Mouse (Mus musculus): Measurements from ENCODE around the gene AU018091.
"Not testable (repeated sequence)": the region's sequence is repeated elsewhere in the genome, so short reads cannot be mapped to it uniquely, and the experiment has no call there.

The AU018091 gene

GRCm38 (mm10) chr7:3168925-3169324 lies at the start of gene AU018091:
Gene AU018091, minus strand, starts transcription at chr7:3169203.
- DNase-seq: no peak

DNA sequence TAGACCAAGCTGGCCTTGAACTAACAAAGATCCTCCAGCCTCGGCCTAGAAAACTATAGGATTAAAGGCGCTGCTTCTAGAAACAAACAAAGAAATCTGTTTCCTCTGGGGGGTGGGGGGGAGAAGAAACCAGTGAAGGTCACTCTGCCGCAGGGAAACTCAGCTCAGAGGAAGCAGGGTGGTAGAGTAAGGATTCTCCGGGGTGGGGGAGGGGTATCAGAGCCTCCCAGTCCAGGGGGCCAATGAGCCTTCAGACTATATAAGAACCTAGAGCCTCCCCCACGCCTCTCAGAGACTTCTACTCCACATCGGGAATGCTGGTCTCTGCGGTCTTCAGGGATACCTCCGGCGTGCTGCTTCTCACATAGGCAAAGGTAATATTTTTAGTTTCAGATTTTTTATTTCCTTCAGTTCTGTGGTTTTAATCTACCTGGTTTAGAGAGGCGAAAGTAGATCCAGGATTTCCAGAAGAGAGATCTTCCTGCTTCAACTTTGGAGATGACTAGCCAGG lies 48.6 kb upstream of the AU018091 start:
- no peak for DNase-seq

DNA sequence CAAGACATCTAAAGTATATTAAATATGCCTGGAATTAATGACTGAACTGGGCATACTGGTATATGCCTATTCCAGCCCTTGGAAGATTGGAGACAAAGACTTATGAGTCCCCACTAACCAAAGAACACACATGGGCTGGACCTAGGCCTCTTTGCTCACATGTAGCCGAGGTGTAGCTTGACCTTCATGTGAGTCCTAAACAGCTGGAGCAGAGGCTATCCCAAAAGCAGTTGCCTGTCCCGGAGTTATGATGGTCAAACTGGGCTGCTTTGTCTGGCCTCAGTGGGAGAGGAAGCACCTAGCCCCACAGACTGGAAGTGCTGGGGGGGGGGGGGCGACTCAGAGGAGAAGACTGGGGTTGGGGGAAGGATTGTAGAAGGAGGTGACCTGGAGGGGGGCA lies 47.3 kb upstream of the AU018091 start:
- no peak for DNase-seq

DNA sequence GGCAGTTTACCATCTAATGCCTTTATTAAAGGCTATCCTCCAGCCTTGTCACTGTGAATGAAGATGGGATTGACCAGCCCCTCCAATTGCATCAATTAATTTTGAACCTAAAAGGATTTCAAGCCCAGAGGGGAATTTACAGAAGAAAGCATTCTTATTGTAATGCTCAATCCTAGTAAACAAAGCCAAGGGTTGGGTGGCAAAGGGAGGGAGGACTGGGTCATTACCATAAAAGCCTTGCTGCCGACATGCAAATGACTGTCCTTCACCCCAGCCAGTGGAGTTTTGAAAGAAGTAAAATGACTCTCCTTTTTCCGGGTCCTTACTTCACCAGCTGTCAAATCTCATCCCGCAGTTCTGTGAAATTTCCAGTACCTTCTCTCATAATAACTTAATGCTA lies 44.6 kb upstream of the AU018091 start:
- no peak for DNase-seq

DNA sequence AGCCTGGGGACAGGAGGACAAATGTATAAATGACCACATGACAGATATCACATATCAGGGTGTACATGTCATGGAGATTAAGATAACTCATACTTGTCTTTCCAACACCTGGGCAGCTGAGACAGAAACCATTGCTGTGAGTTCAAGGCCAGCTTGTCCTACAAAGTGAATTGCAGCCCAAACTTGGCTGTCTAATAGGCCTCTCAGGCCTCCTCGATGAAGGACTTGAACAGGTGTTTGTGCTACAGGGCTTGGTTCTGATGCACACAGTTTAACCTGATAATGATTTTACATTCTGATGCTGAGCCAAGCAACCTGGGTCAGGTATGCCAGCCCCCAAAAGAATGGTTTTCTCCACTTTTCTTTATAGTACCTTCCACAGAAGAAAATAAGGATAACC lies 44.2 kb upstream of the AU018091 start:
- DNase-seq: no peak

DNA sequence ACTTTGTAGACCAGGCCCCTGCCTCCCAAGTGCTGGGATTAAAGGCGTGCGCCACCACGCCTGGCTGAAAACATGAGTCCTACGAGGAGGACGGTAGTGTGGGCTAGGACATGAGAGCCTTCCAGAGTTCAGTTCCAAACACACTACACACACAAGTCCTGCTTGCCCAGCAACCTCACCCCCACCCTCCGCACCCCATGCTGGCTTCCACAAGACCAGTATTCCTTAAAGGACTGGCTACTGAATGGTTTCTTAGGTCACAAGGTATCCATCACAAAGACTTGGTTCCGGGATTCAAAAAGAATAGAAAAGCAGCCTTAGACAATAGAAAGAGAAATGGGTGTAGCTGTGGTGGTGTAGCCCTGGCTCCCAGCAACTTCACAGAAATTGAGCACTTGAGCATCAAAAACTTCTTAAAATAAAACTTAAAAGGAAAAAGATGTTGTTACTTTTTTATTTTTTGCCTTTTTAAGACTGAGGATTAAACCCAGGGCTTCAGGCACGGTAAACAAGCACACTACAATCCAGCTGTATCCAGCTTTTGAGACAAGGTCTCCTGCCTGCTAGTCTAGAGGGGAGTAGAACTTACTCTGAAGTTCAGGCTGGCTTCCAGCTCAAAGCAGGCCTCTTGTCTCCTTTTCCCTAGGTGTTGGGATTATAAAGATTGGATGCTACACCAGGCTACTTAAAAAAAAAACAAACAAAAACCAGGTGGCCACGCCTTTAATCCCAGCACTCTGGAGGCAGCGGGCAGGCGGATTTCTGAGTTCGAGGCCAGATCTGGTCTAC lies 43.2 kb upstream of the AU018091 start:
- no peak for DNase-seq

DNA sequence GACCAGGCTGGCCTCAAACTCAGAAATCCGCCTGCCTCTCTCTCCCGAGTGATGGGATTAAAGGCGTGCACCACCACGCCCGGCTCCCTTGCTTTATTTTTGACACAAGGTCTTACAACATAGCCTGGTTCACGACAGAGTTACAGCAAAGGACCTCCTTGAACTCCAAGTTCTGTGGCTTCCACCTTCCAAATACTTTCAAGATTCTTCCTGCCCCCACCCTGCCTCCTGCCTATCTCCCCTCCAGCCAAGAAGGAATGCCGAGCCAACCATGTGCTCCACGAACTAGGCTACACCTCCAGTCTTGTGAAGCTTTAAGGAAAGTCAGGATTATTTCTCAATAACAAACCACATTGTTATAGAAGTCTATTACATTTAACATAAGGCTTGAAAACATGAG lies 42.5 kb upstream of the AU018091 start:
- no peak for DNase-seq

- no peak for DNase-seq
These were observed 41.6 kb upstream of the AU018091 start for GRCm38 (mm10) chr7:3210605-3211004.

DNA sequence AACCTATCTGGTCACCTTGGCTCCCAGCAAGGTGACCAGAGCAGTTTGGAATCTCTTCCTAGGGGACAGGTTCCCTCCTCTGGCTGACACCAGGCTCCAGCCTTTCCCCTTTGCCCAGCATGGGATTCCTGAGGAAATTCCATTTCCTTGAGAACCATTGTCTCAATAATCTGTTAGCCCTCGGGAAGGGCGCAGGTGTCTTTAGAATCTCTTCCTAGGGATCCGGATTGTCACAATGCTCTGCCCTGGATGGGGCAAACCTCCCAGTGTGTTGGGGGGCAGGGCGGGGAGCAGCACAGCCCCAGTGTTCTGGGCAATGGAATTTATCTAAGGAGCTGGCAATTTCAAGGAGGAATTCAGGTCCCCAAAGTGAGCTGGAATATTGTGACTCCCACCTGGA lies 37.5 kb upstream of the AU018091 start:
- DNase-seq: no peak

GRCm38 (mm10) chr7:3204628-3205027 lies 35.6 kb upstream of the AU018091 start:
- DNase-seq: no peak

DNA sequence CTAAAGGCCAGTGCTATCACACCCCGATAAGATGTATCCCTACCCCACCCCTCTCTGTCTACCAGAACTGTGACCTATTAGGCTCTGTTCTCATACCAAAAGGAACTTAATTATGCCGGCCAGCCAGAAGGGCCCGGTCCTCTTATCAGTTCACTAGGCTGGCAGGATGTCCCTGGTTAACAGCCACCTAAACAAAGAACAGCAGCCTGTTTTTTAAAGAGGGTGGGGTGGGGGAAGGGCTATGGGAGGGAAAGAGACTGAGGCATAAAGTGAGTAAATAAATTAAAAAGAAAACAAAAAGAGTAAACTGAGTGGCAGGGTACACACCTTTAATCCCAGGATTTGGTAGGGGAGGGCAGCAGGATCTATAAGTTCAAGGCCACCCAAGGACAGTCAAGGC lies 34.9 kb upstream of the AU018091 start:
- no peak for DNase-seq

GRCm38 (mm10) chr7:3201134-3201705 lies 32.2 kb upstream of the AU018091 start:
- no peak for DNase-seq

DNA sequence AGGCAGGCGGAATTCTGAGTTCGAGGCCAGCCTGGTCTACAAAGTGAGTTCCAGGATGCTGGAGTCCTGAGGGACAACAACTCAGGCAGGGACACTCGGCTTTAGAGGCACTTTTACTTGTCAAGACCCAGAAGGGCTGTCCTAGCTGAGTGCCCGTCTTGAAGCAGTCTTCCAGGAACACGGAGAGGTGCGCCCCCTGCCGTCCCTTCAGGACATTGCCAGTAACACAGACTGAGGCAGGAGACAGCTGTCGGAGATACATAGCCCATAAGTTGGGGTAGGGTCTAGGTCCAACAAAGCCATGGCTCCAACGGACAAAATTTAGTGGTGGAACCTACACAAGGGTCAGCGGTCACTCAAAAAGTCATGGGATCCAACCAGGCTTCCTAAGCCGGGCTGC lies 29.9 kb upstream of the AU018091 start:
- DNase-seq: no peak

GRCm38 (mm10) chr7:3195850-3196249 lies 26.8 kb upstream of the AU018091 start:
- DNase-seq: no peak

DNA sequence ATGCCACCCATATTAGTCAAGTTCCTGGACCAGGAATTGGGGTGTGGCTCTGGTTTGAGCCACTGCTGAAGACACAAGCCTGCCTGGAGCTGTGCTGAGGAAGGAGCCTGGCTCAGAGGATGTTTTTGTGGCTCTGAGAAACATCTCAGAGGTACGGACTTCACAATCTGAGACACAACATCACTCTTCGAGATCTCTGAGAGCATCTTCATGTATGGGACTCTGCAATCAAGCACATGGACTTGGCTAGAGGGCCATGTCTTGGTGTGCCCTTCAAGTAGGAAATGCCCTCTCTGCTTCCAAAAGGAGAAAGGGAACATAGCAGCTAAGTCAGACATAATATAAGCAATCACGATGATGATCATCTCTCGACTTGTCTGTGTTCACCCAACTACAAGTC lies 25.5 kb upstream of the AU018091 start:
- DNase-seq: no peak

GRCm38 (mm10) chr7:3193905-3194304 lies 24.9 kb upstream of the AU018091 start:
- no peak for DNase-seq

DNA sequence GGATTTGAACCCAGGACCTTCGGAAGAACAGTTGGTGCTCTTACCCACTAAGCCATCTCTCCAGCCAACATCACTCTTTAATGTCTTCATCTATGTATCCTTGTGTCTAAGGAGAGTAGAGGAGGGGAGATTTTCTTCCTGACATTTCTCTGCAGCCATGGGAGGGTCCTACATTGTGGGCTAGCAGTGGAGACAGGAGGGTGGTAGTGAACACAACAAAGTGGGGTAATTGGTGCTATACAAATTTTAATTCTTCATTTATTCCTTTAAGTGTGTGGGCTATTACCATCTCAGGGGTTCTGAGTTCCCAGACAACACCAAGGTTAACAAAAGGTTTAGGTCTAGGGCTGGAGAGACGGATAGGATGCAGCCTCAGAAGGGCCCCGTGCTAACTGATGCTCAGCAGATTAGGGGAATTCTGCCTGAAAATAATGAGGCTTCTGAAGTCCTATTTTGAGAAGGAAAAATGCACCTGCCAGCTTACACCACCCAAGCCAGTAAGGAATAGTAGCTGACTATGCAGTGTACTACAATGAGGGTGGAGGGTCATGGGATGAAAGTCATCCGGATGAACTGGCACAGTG lies 24.1 kb upstream of the AU018091 start:
- no peak for DNase-seq

DNA sequence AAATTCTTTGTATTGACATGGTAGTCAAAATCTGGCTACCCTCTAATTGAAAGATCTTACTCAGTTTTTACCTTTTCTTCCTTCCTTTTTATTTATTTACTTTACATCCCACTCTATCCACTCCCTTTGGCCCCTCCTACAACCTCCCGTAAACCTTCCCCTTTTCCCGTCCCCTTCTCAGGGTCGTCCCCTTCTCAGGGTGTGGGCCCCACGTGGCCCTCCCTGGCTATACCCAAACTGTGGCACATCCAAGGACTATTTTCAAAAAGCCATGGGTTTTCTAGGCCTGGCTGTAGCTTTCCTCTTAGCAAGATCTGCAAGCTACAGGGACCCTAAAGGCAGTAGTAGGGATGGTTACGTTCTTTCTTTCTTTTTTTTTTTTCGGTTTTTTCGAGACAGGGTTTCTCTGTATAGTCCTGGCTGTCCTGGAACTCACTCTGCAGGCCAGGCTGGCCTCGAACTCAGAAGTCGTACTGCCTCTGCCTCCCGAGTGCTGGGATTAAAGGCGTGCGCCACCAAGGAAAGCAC lies 23.0 kb upstream of the AU018091 start:
- DNase-seq: no peak

DNA sequence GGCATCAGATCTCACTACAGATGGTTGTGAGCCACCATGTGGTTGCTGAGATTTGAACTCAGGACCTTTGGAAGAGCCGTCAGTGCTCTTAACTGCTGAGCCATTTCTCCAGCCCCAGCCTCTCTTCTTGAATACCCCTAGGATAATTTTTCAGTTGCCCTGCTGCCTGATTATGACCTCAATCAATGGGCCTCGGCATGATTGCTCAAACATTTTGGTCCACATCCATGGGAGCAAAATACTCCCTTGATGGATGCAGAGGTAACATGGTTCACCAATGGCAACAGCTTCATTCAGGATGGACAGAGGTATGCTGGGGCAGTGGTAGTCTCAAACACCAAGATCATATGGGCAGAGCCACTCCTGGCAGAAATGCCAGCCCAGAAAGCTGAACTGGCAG lies 17.7 kb upstream of the AU018091 start:
- DNase-seq: not testable (repeated sequence)

GRCm38 (mm10) chr7:3186136-3186535 lies 17.1 kb upstream of the AU018091 start:
- no peak for DNase-seq

GRCm38 (mm10) chr7:3184394-3184793 lies 15.4 kb upstream of the AU018091 start:
- DNase-seq: no peak

- DNase-seq: not testable (repeated sequence)
These were observed 12.0 kb upstream of the AU018091 start for GRCm38 (mm10) chr7:3180958-3181357.

GRCm38 (mm10) chr7:3168296-3168695 lies 707 bp downstream of the AU018091 start:
- no peak for DNase-seq

DNA sequence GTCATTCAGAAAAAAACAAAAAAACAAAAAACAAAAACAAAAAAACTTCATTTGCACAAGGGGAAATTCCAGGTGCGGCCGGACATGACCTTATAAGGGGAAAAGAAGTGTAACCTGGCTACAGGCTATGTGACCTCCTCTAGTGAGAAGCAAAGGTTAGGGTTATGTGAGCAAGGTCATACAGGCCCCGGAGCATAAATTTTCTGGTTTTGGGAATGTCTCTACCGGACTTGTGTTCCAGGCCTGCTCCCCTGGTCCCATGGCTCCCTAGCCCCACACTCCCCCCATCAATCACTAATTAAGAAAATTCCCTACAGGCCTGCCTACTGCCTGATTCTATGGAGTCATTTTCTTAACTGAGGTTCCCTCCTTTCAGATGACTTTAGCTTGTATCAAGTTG lies 2.7 kb downstream of the AU018091 start:
- DNase-seq: no peak

Data from thymus, adult 18-20 months (tissue).